Mouse (Mus musculus): ENCODE measurements around the gene Sit1.
A peak's percentile ranks its signal among the peaks of the same experiment; 100 is the strongest.

Gene Sit1

GRCm38 (mm10) chr4:43483535-43484091, at the start of gene Sit1:
Gene Sit1 (minus strand): TSS chr4:43483734.
- DNase-seq (ENCODE audit: low spot score in 2 of 2) = peak; percentile 60 to 66

DNA sequence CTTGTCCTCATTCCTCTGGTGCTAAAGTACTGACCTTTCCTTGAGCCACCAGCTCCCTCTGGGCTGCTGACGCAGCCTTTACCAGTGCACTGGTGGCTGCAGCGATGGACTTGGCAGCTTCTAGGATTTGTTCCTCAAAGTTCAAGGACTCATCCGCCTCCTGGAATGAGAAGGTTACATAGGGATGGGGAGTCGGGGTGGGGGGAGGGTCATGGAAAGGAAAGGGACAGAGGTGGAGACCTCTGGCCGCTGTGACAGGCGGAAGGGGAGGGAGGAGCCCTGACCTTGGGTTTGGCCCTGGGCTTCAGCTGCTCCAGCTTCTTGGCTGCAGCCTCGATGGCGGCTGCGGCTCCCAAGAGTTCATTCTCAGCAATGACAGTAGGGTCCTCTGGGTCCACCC, 49.7 kb upstream of the Sit1 start:
- no peak for DNase-seq (ENCODE audit: low spot score in 2 of 2)

GRCm38 (mm10) chr4:43530581-43530980, 47.0 kb upstream of the Sit1 start:
- peak; percentile 68 to 78 for DNase-seq (ENCODE audit: low spot score in 2 of 2)

GRCm38 (mm10) chr4:43530081-43530501, 46.6 kb upstream of the Sit1 start:
- DNase-seq (ENCODE audit: low spot score in 2 of 2) = no peak

- DNase-seq (ENCODE audit: low spot score in 2 of 2) = no peak
Measured at GRCm38 (mm10) chr4:43528487-43528886, 45.0 kb upstream of the Sit1 start.

- DNase-seq (ENCODE audit: low spot score in 2 of 2) = no peak
Measured at GRCm38 (mm10) chr4:43527880-43528279, 44.3 kb upstream of the Sit1 start.

DNA sequence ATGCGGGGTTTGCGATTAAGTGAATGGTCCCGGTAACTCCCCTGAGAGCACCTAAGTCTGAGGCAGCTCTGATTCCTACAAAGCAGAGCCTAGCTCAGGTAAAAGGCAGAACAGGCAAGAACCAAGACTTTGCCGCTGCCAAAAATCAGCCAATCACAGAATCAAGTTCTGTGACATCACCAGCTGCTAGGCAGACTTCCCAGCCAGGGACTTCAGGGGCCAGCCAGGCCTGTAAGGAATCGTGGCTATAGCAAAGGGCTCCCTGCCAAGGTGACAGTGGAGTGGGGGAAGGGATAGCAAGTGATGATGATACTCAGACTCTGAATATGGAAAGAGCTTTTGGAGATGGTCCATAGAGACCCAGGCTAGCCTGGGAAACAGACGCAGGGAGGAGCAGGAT, 36.4 kb upstream of the Sit1 start:
- DNase-seq (ENCODE audit: low spot score in 2 of 2) = peak; percentile 77 to 80

DNA sequence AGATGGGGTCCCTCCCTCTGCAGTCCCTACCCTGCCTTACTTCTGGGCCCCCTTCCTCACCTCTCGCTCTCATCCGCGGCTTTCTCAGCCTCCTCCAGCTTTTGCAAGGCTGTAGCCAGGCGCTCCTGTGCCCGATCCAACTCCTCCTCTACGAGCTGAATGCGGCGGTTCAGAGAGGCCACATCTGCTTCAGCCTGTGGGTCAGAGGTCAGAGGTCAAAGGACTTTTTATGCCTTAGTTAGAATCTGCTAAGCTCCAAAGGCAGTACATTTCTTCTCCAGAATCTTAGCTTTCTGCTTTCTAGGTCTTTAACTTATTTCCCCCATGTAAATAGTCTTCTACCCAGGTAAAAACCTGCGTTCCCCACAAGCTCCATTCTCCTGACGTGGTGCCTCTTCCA, 36.0 kb upstream of the Sit1 start:
- no peak for DNase-seq (ENCODE audit: low spot score in 2 of 2)

DNA sequence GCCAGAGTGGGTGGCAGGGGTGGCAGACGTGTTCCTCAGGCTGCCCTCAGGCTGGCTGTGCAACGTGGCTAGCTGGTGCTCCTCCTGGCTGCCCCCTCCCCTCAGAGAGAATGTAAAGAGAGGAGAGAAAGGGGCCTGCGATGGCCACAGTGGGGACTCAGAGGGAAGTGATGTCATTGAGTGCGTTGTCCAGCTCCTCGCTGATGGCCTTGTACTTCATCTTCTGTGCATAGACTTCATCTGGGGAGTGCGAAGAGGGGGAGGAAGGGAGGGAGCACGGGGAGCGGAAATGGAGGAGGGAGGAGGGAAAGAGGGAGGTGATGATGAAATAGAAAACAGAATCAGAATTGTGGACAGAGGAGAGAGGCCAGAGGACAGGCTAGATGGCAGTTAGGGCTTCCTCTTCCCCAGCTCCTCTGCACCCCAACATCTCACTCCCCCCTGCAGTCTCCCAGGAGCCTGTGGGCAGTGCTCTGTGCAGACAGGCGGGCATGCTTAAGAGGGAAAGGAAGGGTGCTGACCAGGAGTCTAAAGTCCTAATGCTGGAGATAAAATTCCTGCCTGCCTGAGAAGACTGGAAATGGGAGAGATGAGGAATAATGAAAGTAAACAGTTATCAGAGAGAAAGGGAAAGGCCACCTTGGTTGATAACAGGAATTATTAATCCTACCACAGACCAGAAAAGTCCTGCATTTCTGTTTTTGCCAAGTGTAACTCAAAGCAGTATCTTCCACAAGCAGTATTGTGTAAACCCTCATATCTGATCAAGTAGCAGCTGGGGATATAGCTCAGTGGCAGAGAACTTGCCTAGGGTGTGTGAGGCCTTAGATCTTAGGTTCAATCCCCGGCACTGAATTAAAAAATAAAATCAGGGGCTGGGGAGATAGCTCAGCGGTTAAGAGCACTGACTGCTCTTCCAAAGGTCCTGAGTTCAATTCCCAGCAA, 32.5 kb upstream of the Sit1 start:
- DNase-seq (ENCODE audit: low spot score in 2 of 2) = no peak

- no peak for DNase-seq (ENCODE audit: low spot score in 2 of 2)
Measured at GRCm38 (mm10) chr4:43513791-43514190, 30.3 kb upstream of the Sit1 start.

DNA sequence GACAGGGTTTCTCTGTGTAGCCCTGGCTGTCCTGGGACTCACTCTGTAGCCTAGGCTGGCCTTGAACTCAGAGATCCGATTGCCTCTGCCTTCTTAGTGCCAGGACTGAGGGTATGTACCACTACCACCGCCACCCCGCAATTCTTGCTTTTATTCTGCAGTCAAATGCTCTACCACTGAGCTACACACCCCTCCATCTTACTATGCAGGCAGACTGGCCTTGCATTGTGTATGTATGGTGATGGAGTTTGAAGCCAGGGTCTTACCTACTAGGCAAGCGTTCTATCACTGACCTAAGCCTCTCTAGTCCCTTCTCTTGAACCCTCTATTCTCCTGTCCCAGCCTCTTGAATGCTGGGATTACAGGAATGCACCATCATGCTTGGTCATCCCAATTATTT, 29.8 kb upstream of the Sit1 start:
- no peak for DNase-seq (ENCODE audit: low spot score in 2 of 2)

DNA sequence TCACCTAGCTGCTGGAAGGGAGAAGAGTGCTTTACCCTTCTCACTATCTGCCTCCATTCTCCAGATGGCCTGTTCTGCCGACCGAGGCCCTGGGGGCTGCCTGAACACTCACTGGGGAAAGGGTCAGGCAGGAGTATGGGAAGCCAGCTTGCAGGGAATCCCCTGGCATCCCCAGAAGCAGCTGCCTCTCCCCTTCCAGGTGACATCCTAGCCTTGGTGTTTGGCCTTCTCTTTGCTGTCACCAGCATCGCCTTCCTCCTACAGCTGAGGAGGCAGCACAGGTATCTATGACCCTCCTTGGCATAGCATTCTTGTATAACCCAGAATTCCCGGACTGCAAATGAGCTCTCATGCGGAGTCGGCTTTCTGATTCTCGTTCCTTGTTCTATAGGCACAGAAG, 29.1 kb upstream of the Sit1 start:
- no peak for DNase-seq (ENCODE audit: low spot score in 2 of 2)

- no peak for DNase-seq (ENCODE audit: low spot score in 2 of 2)
Measured at GRCm38 (mm10) chr4:43511675-43512454, 28.3 kb upstream of the Sit1 start.

- DNase-seq (ENCODE audit: low spot score in 2 of 2) = no peak
Measured at GRCm38 (mm10) chr4:43509109-43509508, 25.6 kb upstream of the Sit1 start.

- peak; percentile 65 to 68 for DNase-seq (ENCODE audit: low spot score in 2 of 2)
Measured at GRCm38 (mm10) chr4:43508666-43508997, 25.1 kb upstream of the Sit1 start.

GRCm38 (mm10) chr4:43507938-43508665, 24.6 kb upstream of the Sit1 start:
- DNase-seq (ENCODE audit: low spot score in 2 of 2) = no peak

GRCm38 (mm10) chr4:43506536-43507185, 23.1 kb upstream of the Sit1 start, which contains the start of gene Car9:
Gene Car9 (plus strand): TSS chr4:43506966.
- no peak for DNase-seq (ENCODE audit: low spot score in 2 of 2)

DNA sequence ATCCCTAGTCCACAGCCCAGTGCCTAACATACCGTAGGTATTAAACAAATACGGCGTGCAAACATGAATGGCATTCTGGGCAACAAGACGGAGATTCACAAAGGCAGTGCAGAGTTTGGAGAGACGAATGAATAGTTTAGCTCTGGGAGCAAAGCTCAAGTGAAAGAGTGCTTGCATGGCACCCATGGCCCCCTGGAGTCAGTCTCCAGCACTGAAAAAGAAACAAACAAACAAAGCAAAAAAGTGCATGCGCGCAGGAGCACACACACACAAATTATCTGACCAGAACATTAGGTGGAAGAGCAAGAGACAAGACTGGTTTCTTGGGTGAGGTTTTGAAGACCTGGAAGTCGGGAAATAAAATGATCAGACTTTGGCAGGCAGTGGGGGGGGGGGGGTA, 22.5 kb upstream of the Sit1 start:
- DNase-seq (ENCODE audit: low spot score in 2 of 2) = no peak

- DNase-seq (ENCODE audit: low spot score in 2 of 2) = no peak
Measured at GRCm38 (mm10) chr4:43504269-43504668, 20.7 kb upstream of the Sit1 start.

DNA sequence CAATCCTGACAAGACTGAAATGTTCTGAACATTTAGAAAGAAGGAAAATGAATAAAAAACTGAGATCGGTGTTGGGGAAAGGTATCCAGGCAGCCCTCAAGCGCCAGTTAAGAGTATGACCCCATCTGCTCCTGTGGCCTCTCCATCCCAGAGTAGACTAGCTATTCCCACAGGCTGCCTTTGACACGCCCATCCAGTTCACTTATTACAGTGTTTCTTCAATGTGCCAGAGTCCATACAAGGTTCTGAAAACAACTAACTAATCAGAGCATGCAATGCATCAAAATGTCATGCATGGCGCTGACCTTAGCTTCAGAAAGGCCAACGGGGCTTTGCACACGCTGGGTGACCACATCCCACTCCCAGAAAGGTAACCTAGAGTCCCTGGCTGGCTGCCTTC, 20.0 kb upstream of the Sit1 start:
- DNase-seq (ENCODE audit: low spot score in 2 of 2) = no peak

- no peak for DNase-seq (ENCODE audit: low spot score in 2 of 2)
Measured at GRCm38 (mm10) chr4:43503041-43503440, 19.5 kb upstream of the Sit1 start.

Data from spleen, postnatal 36 days (tissue).